Mouse (Mus musculus) liver, embryonic 16.5 days (tissue): ENCODE data around the gene Gtf2a1l. TPM values are rescaled to one million over a fixed set of nuclear protein-coding genes. Genes with fewer than 3 reads are reported as not detected.

Experiments used
- ATAC-seq: fragments of 200-750 bp; cut with Nextera tagmentation; 2 replicates; pipeline ENCODE4 v1.8.0; 2017; ENCODE audit warnings: low read depth, mild to moderate bottlenecking, moderate number of reproducible peaks, moderate library complexity
- H3K27ac ChIP-seq: fragments of 300-500 bp; sonication (generic); 2 replicates; pipeline ENCODE4 v1.5.1; 2014; ENCODE audit warnings: mild to moderate bottlenecking, low read length
- H3K27me3 ChIP-seq: fragments of 300-500 bp; sonication (generic); 2 replicates; pipeline ENCODE4 v1.6.1; 2014; ENCODE audit warnings: low read depth, low read length, mixed read lengths; ENCODE audit not compliant: control insufficient read depth, insufficient read depth
- H3K36me3 ChIP-seq: fragments of 300-500 bp; sonication (generic); 2 replicates; pipeline ENCODE4 v1.6.1; 2014; ENCODE audit warnings: mild to moderate bottlenecking; ENCODE audit not compliant: control insufficient read depth, insufficient read depth
- H3K4me1 ChIP-seq: fragments of 300-500 bp; sonication (generic); 2 replicates; pipeline ENCODE4 v1.6.1; 2014; ENCODE audit warnings: low read depth, low read length, mixed read lengths; ENCODE audit not compliant: control insufficient read depth
- H3K4me2 ChIP-seq: fragments of 300-500 bp; sonication (generic); 2 replicates; pipeline ENCODE4 v1.6.1; 2014; ENCODE audit warnings: low read depth, low read length, mixed read lengths
- H3K4me3 ChIP-seq: fragments of 300-500 bp; sonication (generic); 2 replicates; pipeline ENCODE4 v1.5.1; 2014; ENCODE audit warnings: low read depth, mild to moderate bottlenecking, low read length
- H3K9ac ChIP-seq: fragments of 300-500 bp; sonication (generic); 2 replicates; pipeline ENCODE4 v1.6.1; 2014; ENCODE audit warnings: low read depth, low read length
- H3K9me3 ChIP-seq: fragments of 300-500 bp; sonication (generic); replicated peaks from 2 replicates; pipeline ENCODE4 v1.6.1; 2016; ENCODE audit warnings: low read length; ENCODE audit not compliant: control insufficient read depth
- WGBS: fragments of 180-500 bp; shearing (Covaris S2); extraction: QIAGEN DNeasy Blood & Tissue Kit; methylation state at CpG from one replicate; pipeline ENCODE4 v1.1.7; 2014; ENCODE audit not compliant: insufficient replicate concordance; 5-methylcytosine and 5-hydroxymethylcytosine counted together
- polyA plus RNA-seq: library from polyadenylated mRNA; unstranded; fragments of >200 nt; fragmentation: Nextera tagmentation; extraction: Ambion mirVana; gene quantifications from 2 replicates; pipeline ENCODE4 v1.2.1, GENCODE M21; 2015

The Gtf2a1l gene
- polyA plus RNA-seq, 1 experiment from 2014 or later = not detected

DNA sequence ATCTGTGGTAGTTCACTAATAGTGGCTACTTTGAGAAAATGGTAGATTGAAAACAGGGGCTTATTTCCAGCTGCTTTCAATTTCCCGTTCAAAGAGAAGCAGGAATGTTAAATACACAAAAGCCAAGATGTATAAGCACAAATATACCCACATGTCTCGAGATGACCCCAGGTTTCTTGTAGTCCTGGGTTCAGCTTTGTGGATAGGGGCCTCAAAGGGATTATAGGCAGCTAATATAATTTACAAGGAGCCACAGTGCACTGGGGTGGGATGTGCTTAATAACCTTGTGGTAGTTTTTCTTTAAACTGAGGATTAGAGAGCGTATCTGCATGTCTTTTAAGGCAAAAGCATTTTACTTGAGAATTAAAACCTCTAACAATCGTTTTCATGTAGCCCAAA, 2.3 kb downstream of the Gtf2a1l start:
- H3K9ac ChIP-seq = no peak overlapping the region
- H3K4me3 ChIP-seq = no peak overlapping the region
- no peak for ATAC-seq
- H3K4me2 ChIP-seq = no peak overlapping the region
- no peaks in the 10 kb centered on the region for H3K9me3 ChIP-seq
- no peak overlapping the region for H3K27ac ChIP-seq
- no peaks in the 10 kb centered on the region; the same call in 1 of the 2 replicates for H3K27me3 ChIP-seq
- no peaks in the 10 kb centered on the region for H3K4me1 ChIP-seq
- no peaks in the 10 kb centered on the region for H3K36me3 ChIP-seq
- WGBS = 34% methylated on average over 4 of the region's 4 CpGs

DNA sequence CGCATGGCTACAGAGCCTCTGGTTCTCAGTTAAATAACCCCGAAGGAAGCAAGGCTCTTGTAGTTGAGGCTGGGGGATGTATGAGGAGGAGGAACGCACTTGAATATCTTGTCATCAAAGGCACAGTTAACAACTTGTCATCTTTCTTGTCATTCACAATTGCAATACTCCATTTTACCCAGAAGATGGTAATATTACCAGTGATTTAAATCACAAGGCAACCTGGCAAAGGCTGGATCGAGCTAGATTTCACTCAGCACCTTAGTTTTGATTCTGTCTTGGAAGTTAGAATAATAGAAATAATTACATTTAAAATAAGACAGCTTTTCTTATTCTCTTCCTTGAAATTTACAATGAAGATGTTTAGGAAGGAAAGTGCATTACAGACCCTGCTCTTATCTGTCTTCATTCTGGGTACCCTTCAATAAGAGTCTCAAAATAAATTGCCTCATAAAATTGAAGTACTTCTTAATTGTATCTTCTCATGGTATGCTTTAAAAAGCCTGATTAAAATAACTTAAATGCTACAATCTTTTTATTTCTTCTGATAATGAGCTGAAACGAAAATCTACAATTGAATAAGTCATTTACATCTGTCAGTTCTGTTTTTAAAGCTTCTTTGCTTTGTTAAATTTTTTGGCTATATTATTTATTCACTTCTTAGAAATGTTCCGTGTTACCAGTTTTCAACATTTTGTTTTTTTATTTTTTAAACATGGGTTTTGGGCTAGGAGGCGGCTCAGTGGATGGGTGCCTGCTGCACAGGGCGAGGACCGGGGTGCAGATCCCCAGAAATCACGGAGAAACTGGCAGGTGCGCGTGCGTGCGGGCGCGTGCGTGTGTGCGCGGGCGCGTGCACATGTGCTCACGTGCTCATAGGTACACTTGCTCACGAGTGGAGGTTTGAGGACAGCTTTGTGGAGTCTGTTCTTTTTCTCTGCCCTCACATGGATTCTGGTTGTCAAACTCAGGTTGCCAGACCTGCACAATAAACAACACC, 7.2 kb downstream of the Gtf2a1l start:
- no peak for ATAC-seq
- no peaks in the 10 kb centered on the region for H3K9me3 ChIP-seq
- no peaks in the 10 kb centered on the region for H3K4me1 ChIP-seq
- no peak overlapping the region for H3K4me2 ChIP-seq
- H3K27me3 ChIP-seq = no peaks in the 10 kb centered on the region
- no peaks in the 10 kb centered on the region for H3K36me3 ChIP-seq
- WGBS = 79% methylated on average over 23 of the region's 23 CpGs
- no peak overlapping the region for H3K4me3 ChIP-seq
- no peak overlapping the region for H3K9ac ChIP-seq
- H3K27ac ChIP-seq = no peak overlapping the region

DNA sequence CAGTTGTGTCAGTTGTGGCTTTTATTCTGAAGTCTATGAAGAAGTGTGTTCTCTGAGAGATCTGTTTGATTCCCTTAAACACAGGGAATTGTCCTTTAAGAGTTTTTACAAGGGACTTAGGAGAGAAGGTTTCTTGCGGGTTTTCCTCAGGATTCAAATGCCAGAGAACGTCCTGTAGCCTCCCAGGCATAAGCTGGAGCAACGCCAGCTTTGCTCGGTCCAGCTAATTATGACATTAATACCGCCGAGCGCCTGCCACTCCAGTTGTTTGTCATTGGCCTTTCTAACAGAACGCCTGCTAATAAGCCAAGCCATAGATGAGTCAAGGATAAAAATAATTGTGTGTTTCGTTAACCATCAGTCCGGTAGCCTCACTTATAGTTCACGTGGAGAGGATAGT, 19.8 kb downstream of the Gtf2a1l start:
- H3K9ac ChIP-seq = no peak overlapping the region
- H3K4me2 ChIP-seq = no peak overlapping the region
- H3K27ac ChIP-seq = no peak overlapping the region
- WGBS = 61% methylated on average over 11 of the region's 11 CpGs
- ATAC-seq = no peak
- no peaks in the 10 kb centered on the region for H3K9me3 ChIP-seq
- H3K4me3 ChIP-seq = no peak overlapping the region
- H3K4me1 ChIP-seq = no peaks in the 10 kb centered on the region
- no peaks in the 10 kb centered on the region for H3K27me3 ChIP-seq
- H3K36me3 ChIP-seq = no peaks in the 10 kb centered on the region

DNA sequence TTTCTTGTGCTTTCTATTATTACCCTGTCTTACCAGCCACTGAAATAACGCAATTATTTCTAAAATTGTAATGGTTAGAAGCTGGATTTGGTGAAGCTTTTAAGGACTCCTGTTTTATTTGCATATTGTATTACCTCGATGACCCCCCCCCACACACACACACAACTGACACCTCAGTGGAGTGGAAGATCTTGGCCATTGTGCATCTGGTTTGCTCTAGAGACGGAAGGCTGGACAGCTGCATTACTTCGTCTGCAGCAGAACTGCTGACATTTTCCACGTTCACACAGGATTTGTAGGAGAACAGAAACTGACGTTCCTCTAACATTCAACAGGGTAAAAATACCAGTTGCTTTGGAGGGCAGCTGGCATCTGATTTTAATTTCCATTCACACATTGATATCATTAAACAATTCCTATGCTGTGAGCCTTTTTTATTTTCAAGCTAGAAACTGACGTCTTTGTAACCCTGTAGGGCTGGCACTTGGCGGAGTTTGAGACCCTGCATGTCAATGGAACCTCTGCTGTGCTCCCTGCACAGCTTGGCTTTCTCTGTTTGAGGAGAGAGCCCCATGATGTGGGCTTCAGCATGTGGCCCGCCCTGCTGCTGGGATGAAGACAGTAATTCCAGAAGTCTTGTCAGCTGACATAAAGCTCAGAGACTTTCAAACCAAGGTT, 28.3 kb downstream of the Gtf2a1l start:
- 60% methylated on average over 9 of the region's 9 CpGs for WGBS

DNA sequence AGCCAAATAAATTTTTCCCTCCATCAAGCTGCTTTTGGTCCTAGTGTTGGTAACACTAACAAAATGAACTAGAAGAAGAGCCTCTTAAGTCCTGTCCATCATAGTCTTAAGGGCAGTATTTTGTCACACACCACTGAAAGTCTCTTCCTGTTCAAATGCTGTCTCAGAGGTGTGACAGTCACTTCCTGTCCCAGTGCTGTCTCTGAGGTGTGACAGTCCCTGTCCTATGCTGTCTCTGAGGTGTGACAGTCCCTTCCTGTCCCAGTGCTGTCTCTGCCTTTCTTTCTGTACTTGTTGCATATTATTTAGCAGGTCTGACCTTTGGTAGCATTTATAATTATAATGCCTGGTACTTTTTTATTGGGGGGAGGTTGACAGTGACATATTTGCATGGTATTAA, 32.4 kb downstream of the Gtf2a1l start:
- Histone ChIP-seq H3K9ac (no peak overlapping the region), H3K36me3 (no peaks in the 10 kb centered on the region), H3K4me3 (no peak overlapping the region), H3K4me1 (no peaks in the 10 kb centered on the region), H3K27me3 (no peaks in the 10 kb centered on the region), H3K9me3 (no peaks in the 10 kb centered on the region), H3K4me2 (no peak overlapping the region), H3K27ac (no peak overlapping the region)
- no peak for ATAC-seq

More for the DNA sequence above, 28.3 kb downstream of the Gtf2a1l start:
- Histone ChIP-seq H3K4me3 (no peak overlapping the region), H3K36me3 (no peaks in the 10 kb centered on the region), H3K4me1 (no peaks in the 10 kb centered on the region), H3K4me2 (no peak overlapping the region), H3K27ac (no peak overlapping the region), H3K9me3 (no peaks in the 10 kb centered on the region), H3K27me3 (no peaks in the 10 kb centered on the region), H3K9ac (no peak overlapping the region)
- no peak for ATAC-seq

DNA sequence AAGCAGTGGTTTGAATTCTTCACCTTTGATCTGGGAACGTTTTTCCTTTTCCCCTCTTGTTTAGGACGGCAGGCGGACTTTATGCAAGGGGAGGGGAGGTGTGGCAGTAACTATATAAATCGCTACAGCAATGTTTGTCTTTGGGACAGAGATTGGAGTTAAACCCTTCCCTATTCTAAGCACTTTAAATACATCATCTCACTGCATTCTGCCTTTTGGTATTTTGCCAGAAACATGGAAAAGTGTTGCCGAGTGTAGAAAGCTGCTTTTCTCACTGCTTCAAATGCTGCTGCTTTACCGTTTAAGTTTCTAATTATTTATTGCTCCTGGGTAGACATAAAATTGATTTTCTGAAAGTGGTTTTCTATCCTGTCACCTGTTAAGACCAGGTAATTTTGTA, 33.9 kb downstream of the Gtf2a1l start:
- H3K9ac ChIP-seq = no peak overlapping the region
- 35% methylated on average over 6 of the region's 6 CpGs for WGBS
- H3K36me3 ChIP-seq = no peaks in the 10 kb centered on the region
- no peak overlapping the region for H3K4me2 ChIP-seq
- no peaks in the 10 kb centered on the region for H3K9me3 ChIP-seq
- no peaks in the 10 kb centered on the region for H3K27me3 ChIP-seq
- H3K4me3 ChIP-seq = no peak overlapping the region
- no peaks in the 10 kb centered on the region for H3K4me1 ChIP-seq
- ATAC-seq = no peak
- H3K27ac ChIP-seq = no peak overlapping the region

DNA sequence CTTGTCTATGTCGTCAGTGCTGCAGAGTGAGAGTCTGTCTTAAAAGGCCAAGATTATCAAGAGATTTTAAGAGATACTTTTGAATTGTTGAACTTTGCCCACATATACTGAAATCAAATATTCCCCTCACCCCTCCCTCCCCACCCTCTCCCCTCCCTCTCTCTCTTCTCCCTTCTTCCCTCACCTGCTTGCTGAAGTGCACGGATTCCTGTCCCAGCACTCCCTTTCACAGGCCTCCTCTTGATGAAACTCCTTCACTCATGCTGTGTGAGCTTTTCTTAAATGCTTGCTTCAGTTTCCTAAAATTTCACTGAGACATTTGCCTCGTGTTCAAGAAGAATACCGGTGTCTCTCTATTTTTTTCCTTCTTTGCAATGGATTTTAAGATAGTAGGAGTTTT, 34.7 kb downstream of the Gtf2a1l start:
- Histone ChIP-seq H3K27ac (no peak overlapping the region), H3K9ac (no peak overlapping the region), H3K4me2 (no peak overlapping the region), H3K4me1 (no peaks in the 10 kb centered on the region), H3K9me3 (no peaks in the 10 kb centered on the region), H3K4me3 (no peak overlapping the region), H3K36me3 (no peaks in the 10 kb centered on the region), H3K27me3 (no peaks in the 10 kb centered on the region)
- 42% methylated on average over 4 of the region's 4 CpGs for WGBS
- ATAC-seq = no peak

DNA sequence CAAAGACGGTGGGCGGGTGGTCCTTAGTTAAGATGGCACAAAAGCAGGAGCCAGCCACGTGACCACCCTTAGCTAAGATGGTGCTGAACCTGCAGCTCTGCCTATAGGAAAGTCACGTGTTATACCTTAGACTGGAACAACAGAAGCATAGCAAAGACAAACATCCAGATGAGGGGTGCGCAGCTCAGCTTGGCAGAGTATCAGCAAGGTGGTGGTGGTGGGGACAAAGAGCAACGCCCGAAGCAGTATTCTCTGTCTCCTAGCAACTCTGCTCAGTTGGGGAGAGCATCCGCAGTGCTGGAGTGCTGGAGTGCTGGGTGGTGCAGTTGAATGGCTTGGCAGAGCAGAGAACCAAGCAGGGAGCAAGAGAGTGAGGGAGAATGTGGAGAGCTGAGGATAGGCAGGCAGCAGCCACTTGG, 37.8 kb downstream of the Gtf2a1l start:
- H3K4me1 ChIP-seq = no peaks in the 10 kb centered on the region
- H3K36me3 ChIP-seq = no peaks in the 10 kb centered on the region
- no peaks in the 10 kb centered on the region for H3K27me3 ChIP-seq
- H3K27ac ChIP-seq = no peak overlapping the region
- no peak overlapping the region for H3K4me2 ChIP-seq
- WGBS = 51% methylated on average over 8 of the region's 8 CpGs
- no peak overlapping the region for H3K4me3 ChIP-seq
- H3K9ac ChIP-seq = no peak overlapping the region
- ATAC-seq = no peak
- H3K9me3 ChIP-seq = no peaks in the 10 kb centered on the region

DNA sequence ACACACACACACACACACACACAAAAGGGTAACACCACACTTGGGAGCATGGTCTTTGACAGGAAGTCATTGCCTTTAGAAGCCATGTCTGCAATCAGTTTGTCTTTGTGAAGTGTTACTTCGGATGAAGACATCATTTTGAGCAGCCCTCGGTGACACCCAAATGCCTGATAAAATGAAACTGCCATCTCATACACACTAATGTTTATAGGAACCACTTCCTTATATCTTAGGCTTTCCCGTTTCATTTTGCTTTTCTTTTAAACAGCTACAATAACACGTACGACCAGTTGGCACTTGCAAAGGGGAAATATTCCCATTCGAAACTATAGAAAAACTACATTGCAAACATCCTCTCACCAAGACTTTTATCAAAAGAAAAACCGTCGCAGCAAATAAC, 81.2 kb downstream of the Gtf2a1l start:
- Histone ChIP-seq H3K4me2 (no peak overlapping the region), H3K4me3 (no peak overlapping the region), H3K9me3 (no peaks in the 10 kb centered on the region), H3K36me3 (no peaks in the 10 kb centered on the region), H3K27ac (no peak overlapping the region), H3K9ac (no peak overlapping the region), H3K4me1 (no peaks in the 10 kb centered on the region), H3K27me3 (no peaks in the 10 kb centered on the region)
- 54% methylated on average over 8 of the region's 8 CpGs for WGBS
- ATAC-seq = no peak
